Mouse (Mus musculus): ENCODE measurements around the gene Pabpc1l.
"Not testable (repeated sequence)": the region's sequence is repeated elsewhere in the genome, so short reads cannot be mapped to it uniquely, and the experiment has no call there.

Pabpc1l gene

GRCm38 (mm10) chr2:164038407-164039028 is 13.3 kb downstream of the Pabpc1l start:
- no peak for DNase-seq

GRCm38 (mm10) chr2:164040949-164041348 is 15.7 kb downstream of the Pabpc1l start:
- DNase-seq = peak in 1 of 2 experiments; percentile 42

GRCm38 (mm10) chr2:164041523-164041922 is 16.3 kb downstream of the Pabpc1l start:
- DNase-seq = no peak

- DNase-seq = peak; percentile 44 to 55
Observed at GRCm38 (mm10) chr2:164047197-164047690, 22.0 kb downstream of the Pabpc1l start.

GRCm38 (mm10) chr2:164053767-164054166 is 28.5 kb downstream of the Pabpc1l start:
- no peak for DNase-seq

- no peak for DNase-seq
Observed at GRCm38 (mm10) chr2:164054671-164055070, 29.4 kb downstream of the Pabpc1l start.

GRCm38 (mm10) chr2:164059634-164060235 is 34.5 kb downstream of the Pabpc1l start:
- DNase-seq = no peak

- DNase-seq = no peak
Observed at GRCm38 (mm10) chr2:164070142-164070764, 45.0 kb downstream of the Pabpc1l start, which contains the start of gene Stk4. Gene Stk4, plus strand, starts transcription at chr2:164070322.

GRCm38 (mm10) chr2:164070765-164071436 is 45.7 kb downstream of the Pabpc1l start, which contains the start of gene Tomm34:
Gene Tomm34, minus strand, starts transcription at chr2:164071169.
- DNase-seq = peak; percentile 98

GRCm38 (mm10) chr2:164071437-164071820 is 46.2 kb downstream of the Pabpc1l start:
- DNase-seq = not testable (repeated sequence)

GRCm38 (mm10) chr2:164072109-164072508 is 46.9 kb downstream of the Pabpc1l start:
- no peak for DNase-seq

GRCm38 (mm10) chr2:164073120-164073519 is 47.9 kb downstream of the Pabpc1l start:
- no peak for DNase-seq

GRCm38 (mm10) chr2:164073918-164074578 is 48.8 kb downstream of the Pabpc1l start:
- DNase-seq = peak; percentile 98 to 99

- DNase-seq = peak in 1 of 2 experiments; percentile 33
Observed at GRCm38 (mm10) chr2:164075088-164075487, 49.8 kb downstream of the Pabpc1l start.

- DNase-seq = no peak
Observed at GRCm38 (mm10) chr2:164076874-164077425, 51.7 kb downstream of the Pabpc1l start.

GRCm38 (mm10) chr2:164077875-164078274 is 52.6 kb downstream of the Pabpc1l start:
- no peak for DNase-seq

- DNase-seq = peak in 1 of 2 experiments; percentile 37
Observed at GRCm38 (mm10) chr2:164079488-164079887, 54.2 kb downstream of the Pabpc1l start.

GRCm38 (mm10) chr2:164081577-164081976 is 56.3 kb downstream of the Pabpc1l start:
- DNase-seq = no peak

GRCm38 (mm10) chr2:164082175-164082574 is 56.9 kb downstream of the Pabpc1l start:
- DNase-seq = no peak

- DNase-seq = peak; percentile 65 to 76
Observed at GRCm38 (mm10) chr2:164083609-164084341, 58.5 kb downstream of the Pabpc1l start.

- DNase-seq = peak; percentile 27 to 52
Observed at GRCm38 (mm10) chr2:164084342-164084700, 59.1 kb downstream of the Pabpc1l start.

Data from lung, postnatal 4 days (tissue).